In genomic region chr19:10017637-10018526, GRCm38 (mm10) we compare ENCODE assay signal across 8 mouse cellular contexts. TPM values are rescaled to one million over a fixed set of nuclear protein-coding genes. Genes with fewer than 3 reads are reported as not detected.
DNase-seq lines count a peak whose midpoint lies in the region; ATAC-seq and TF ChIP-seq lines count a peak whose summit lies in the region.

No protein-coding gene starts in this region.

- peak; percentile 58 for TF ChIP-seq EP300 in ES-Bruce4 (IDR thresholded peaks at IDR 0.05; ENCODE audit: insufficient read depth, low read depth, low read length)

- no peak overlapping the region for H3K9ac ChIP-seq in ES-Bruce4 (ENCODE audit: low read depth, poor library complexity, severe bottlenecking)
- H3K9ac ChIP-seq in forebrain, embryonic 16.5 days (replicated peaks; ENCODE audit: low read depth, low read length), result peak overlapping the region; percentile 75
- peak overlapping the region; percentile 66 for H3K9ac ChIP-seq in lung, embryonic 14.5 days
- peak overlapping the region; percentile 63 for H3K9ac ChIP-seq in neural tube, embryonic 15.5 days (replicated peaks)

- no peaks in the 10 kb centered on the region for H3K9me3 ChIP-seq in ES-Bruce4 (replicated peaks; ENCODE audit: control insufficient read depth, insufficient read depth, low read length, poor library complexity, severe bottlenecking)
- no peaks in the 10 kb centered on the region for H3K9me3 ChIP-seq in forebrain, embryonic 16.5 days (ENCODE audit: control insufficient read depth, low read length)
- no peaks in the 10 kb centered on the region for H3K9me3 ChIP-seq in lung, embryonic 14.5 days (ENCODE audit: low read depth, low read length)
- H3K9me3 ChIP-seq in neural tube, embryonic 15.5 days (replicated peaks), result no peaks in the 10 kb centered on the region

- TF ChIP-seq POLR2A in ES-Bruce4 (IDR thresholded peaks at IDR 0.05; ENCODE audit: insufficient read depth, low read length), result peak; percentile 60

- H3K27me3 ChIP-seq in ES-Bruce4 (ENCODE audit: control insufficient read depth, insufficient read depth, low read length, poor library complexity, severe bottlenecking), result no peaks in the 10 kb centered on the region
- H3K27me3 ChIP-seq in forebrain, embryonic 16.5 days (replicated peaks; ENCODE audit: control insufficient read depth, insufficient read depth, low read length), result no peaks in the 10 kb centered on the region
- H3K27me3 ChIP-seq in lung, embryonic 14.5 days (ENCODE audit: insufficient read depth, low read length), result no peaks in the 10 kb centered on the region
- no peaks in the 10 kb centered on the region for H3K27me3 ChIP-seq in neural tube, embryonic 15.5 days (replicated peaks)

- peak; percentile 77 for DNase-seq in cerebellum, adult 11-12 months
- peak; percentile 93 for DNase-seq in heart, postnatal 25 days (ENCODE audit: low spot score)
- DNase-seq in layer of hippocampus, adult 2 months (ENCODE audit: low spot score in 2 of 2), result peak; percentile 79 to 84
- peak; percentile 96 for DNase-seq in lung, embryonic 14.5 days
- DNase-seq in testis, postnatal 14 days (ENCODE audit: low spot score), result peak; percentile 81

- H3K4me3 ChIP-seq in ES-Bruce4 (ENCODE audit: low read depth, low read length), result peak overlapping the region; percentile 60
- peak overlapping the region; percentile 62 for H3K4me3 ChIP-seq in forebrain, embryonic 16.5 days (replicated peaks; ENCODE audit: low read length)
- H3K4me3 ChIP-seq in layer of hippocampus, adult 2 months, result peak overlapping the region; percentile 80
- H3K4me3 ChIP-seq in lung, embryonic 14.5 days (ENCODE audit: low read depth, low read length), result peak overlapping the region; percentile 64
- peak overlapping the region; percentile 57 for H3K4me3 ChIP-seq in neural tube, embryonic 15.5 days (replicated peaks)

- peaks cover 7% of the 10 kb centered on the region for H3K4me1 ChIP-seq in ES-Bruce4 (ENCODE audit: control insufficient read depth, insufficient read depth, low read length)
- H3K4me1 ChIP-seq in forebrain, embryonic 16.5 days (replicated peaks; ENCODE audit: control insufficient read depth, insufficient read depth, low read length), result peaks cover 14% of the 10 kb centered on the region
- peaks cover 11% of the 10 kb centered on the region for H3K4me1 ChIP-seq in lung, embryonic 14.5 days (ENCODE audit: insufficient read depth)
- H3K4me1 ChIP-seq in neural tube, embryonic 15.5 days, result peaks cover 31% of the 10 kb centered on the region

- no peak for TF ChIP-seq CTCF in ES-Bruce4 (IDR thresholded peaks at IDR 0.05; ENCODE audit: low read depth, low read length)
- no peak; the same call in 1 of the 2 replicates for TF ChIP-seq CTCF in layer of hippocampus, adult 2 months (conservative IDR thresholded peaks at IDR 0.05)
- no peak for TF ChIP-seq CTCF in lung, embryonic 14.5 days (IDR thresholded peaks at IDR 0.05; ENCODE audit: low read depth)

- ATAC-seq in forebrain, embryonic 16.5 days, result peak; percentile 95
- peak; percentile 95 for ATAC-seq in lung, embryonic 14.5 days (ENCODE audit: insufficient read depth)
- ATAC-seq in neural tube, embryonic 15.5 days (ENCODE audit: low FRiP score), result peak; percentile 94

- intact Hi-C loops in heart, postnatal 25 days (cut with DNase I), result no loop called here

- H3K27ac ChIP-seq in ES-Bruce4 (ENCODE audit: insufficient read depth, low read length), result no peak overlapping the region
- 0 out of 2 replicates have a peak overlapping the region, but pooled peaks have one; percentile 16 for H3K27ac ChIP-seq in forebrain, embryonic 16.5 days (ENCODE audit: low read length)
- H3K27ac ChIP-seq in layer of hippocampus, adult 2 months, result peak overlapping the region; percentile 83; the same call in 1 of the 2 replicates
- H3K27ac ChIP-seq in lung, embryonic 14.5 days (ENCODE audit: low read depth), result peak overlapping the region; percentile 75
- peak overlapping the region; percentile 69 for H3K27ac ChIP-seq in neural tube, embryonic 15.5 days (replicated peaks)

- peak overlapping the region; percentile 93 for H3K4me2 ChIP-seq in forebrain, embryonic 16.5 days (ENCODE audit: low read length)
- peak overlapping the region; percentile 94 for H3K4me2 ChIP-seq in lung, embryonic 14.5 days
- peak overlapping the region; percentile 89 for H3K4me2 ChIP-seq in neural tube, embryonic 15.5 days

- WGBS in forebrain, embryonic 16.5 days, result 4% methylated on average over 43 of the region's 44 CpGs
- 6% methylated on average over 44 of the region's 44 CpGs for WGBS in lung, embryonic 14.5 days
- 5% methylated on average over 44 of the region's 44 CpGs for WGBS in neural tube, embryonic 15.5 days

- no peaks in the 10 kb centered on the region for H3K36me3 ChIP-seq in ES-Bruce4 (ENCODE audit: control insufficient read depth, insufficient read depth, low read length, poor library complexity, severe bottlenecking)
- no peaks in the 10 kb centered on the region for H3K36me3 ChIP-seq in forebrain, embryonic 16.5 days (ENCODE audit: control insufficient read depth, insufficient read depth)
- no peaks in the 10 kb centered on the region for H3K36me3 ChIP-seq in lung, embryonic 14.5 days (ENCODE audit: insufficient read depth)
- H3K36me3 ChIP-seq in neural tube, embryonic 15.5 days, result no peaks in the 10 kb centered on the region

RNA-seq across cellular contexts. Expression of gene Rab3il1, which starts 16.4 kb away (rescaled TPM):
- 3.2 and 4.1 TPM in 2 replicates for polyA plus RNA-seq in ES-Bruce4 (2011; ENCODE audit: insufficient read depth, insufficient read length, low read depth, missing spikeins)
- polyA plus RNA-seq in forebrain, embryonic 16.5 days (2015; fragmentation: Nextera tagmentation; extraction: Ambion mirVana), result 18.0 and 18.4 TPM in 2 replicates
- total RNA-seq in heart, postnatal 25 days (2021), result 1 to 10 TPM; 8.9 to 9.3 TPM
- 10 to 100 TPM in 1 of 2 experiments, 1 to 10 TPM in 1; 9.7 to 10.4 TPM for total RNA-seq in layer of hippocampus, adult 2 months (2021)
- 30.9 and 34.0 TPM in 2 replicates for polyA plus RNA-seq in lung, embryonic 14.5 days (2014; fragmentation: Nextera tagmentation; extraction: Ambion mirVana)
- 21.4 and 22.5 TPM in 2 replicates for polyA plus RNA-seq in neural tube, embryonic 15.5 days (2015; fragmentation: Nextera tagmentation; extraction: Ambion mirVana)

RNA-seq across cellular contexts. Expression of gene Best1, which starts 16.4 kb away (rescaled TPM):
- 1.4 and 3.1 TPM in 2 replicates for polyA plus RNA-seq in ES-Bruce4 (2011; ENCODE audit: insufficient read depth, insufficient read length, low read depth, missing spikeins)
- polyA plus RNA-seq in forebrain, embryonic 16.5 days (2015; fragmentation: Nextera tagmentation; extraction: Ambion mirVana), result 1.2 and 1.5 TPM in 2 replicates
- under 1 TPM in 1 of 2 experiments, not detected in 1; 0.10 TPM for total RNA-seq in heart, postnatal 25 days (2021)
- 1 to 10 TPM; 1.2 to 1.5 TPM for total RNA-seq in layer of hippocampus, adult 2 months (2021)
- 1.0 and 1.4 TPM in 2 replicates for polyA plus RNA-seq in lung, embryonic 14.5 days (2014; fragmentation: Nextera tagmentation; extraction: Ambion mirVana)
- polyA plus RNA-seq in neural tube, embryonic 15.5 days (2015; fragmentation: Nextera tagmentation; extraction: Ambion mirVana), result 2.1 and 2.3 TPM in 2 replicates

RNA-seq across cellular contexts. Expression of gene Fads3, which starts 23.5 kb away (rescaled TPM):
- polyA plus RNA-seq in ES-Bruce4 (2011; ENCODE audit: insufficient read depth, insufficient read length, low read depth, missing spikeins), result 0.81 and 3.1 TPM in 2 replicates
- 14.1 and 20.9 TPM in 2 replicates for polyA plus RNA-seq in forebrain, embryonic 16.5 days (2015; fragmentation: Nextera tagmentation; extraction: Ambion mirVana)
- total RNA-seq in heart, postnatal 25 days (2021), result 10 to 100 TPM; 35.9 to 36.0 TPM
- 10 to 100 TPM; 25.0 to 25.6 TPM for total RNA-seq in layer of hippocampus, adult 2 months (2021)
- 31.1 and 38.8 TPM in 2 replicates for polyA plus RNA-seq in lung, embryonic 14.5 days (2014; fragmentation: Nextera tagmentation; extraction: Ambion mirVana)
- polyA plus RNA-seq in neural tube, embryonic 15.5 days (2015; fragmentation: Nextera tagmentation; extraction: Ambion mirVana), result 30.3 and 32.3 TPM in 2 replicates

RNA-seq across cellular contexts. Expression of gene Fth1, which starts 37.5 kb away (rescaled TPM):
- polyA plus RNA-seq in ES-Bruce4 (2011; ENCODE audit: insufficient read depth, insufficient read length, low read depth, missing spikeins), result 606 and 634 TPM in 2 replicates
- polyA plus RNA-seq in forebrain, embryonic 16.5 days (2015; fragmentation: Nextera tagmentation; extraction: Ambion mirVana), result 1,497 and 1,681 TPM in 2 replicates
- 1,000 to 10,000 TPM; 2,502 to 2,556 TPM for total RNA-seq in heart, postnatal 25 days (2021)
- total RNA-seq in layer of hippocampus, adult 2 months (2021), result 1,000 to 10,000 TPM; 3,170 to 3,409 TPM
- 1,651 and 1,692 TPM in 2 replicates for polyA plus RNA-seq in lung, embryonic 14.5 days (2014; fragmentation: Nextera tagmentation; extraction: Ambion mirVana)
- 1,798 and 1,858 TPM in 2 replicates for polyA plus RNA-seq in neural tube, embryonic 15.5 days (2015; fragmentation: Nextera tagmentation; extraction: Ambion mirVana)
